Mouse (Mus musculus): ENCODE measurements around the gene Krt25. TPM values are rescaled to one million over a fixed set of nuclear protein-coding genes. Genes with fewer than 3 reads are reported as not detected.

The Krt25 gene
- total and polyA plus RNA-seq, 3 experiments: 0.17 to 1.0 (median 0.69) TPM

DNA sequence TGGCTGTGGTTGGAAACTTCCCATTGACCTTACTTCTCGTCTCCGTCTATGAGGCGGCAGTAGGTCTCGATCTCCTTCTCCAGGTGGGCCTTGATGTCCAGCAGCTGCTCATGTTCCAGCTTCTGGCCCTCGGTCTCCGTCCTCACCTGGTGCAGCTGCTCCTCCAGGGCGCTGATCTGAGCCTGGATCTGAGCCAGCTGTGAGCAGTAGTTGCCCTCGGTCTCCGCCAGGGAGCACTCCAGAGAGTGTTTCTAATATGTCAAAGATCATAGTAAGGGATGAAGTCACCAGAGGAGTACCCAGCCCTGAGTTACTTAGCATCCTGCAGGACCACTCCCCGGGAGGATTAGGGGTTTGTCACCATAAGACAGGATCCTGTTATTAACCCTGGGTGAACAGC lies 44.0 kb upstream of the Krt25 start:
- H3K4me1 ChIP-seq (ENCODE audit: control insufficient read depth in 1 of 2, insufficient read depth in 2 of 2): peaks cover 26 to 29% of the 10 kb centered on the region in 2 experiments
- H3K4me2 ChIP-seq (ENCODE audit: insufficient read depth, low read depth, poor library complexity, severe bottlenecking): 0 out of 2 replicates have a peak overlapping the region, but pooled peaks have one; percentile 4
- no peak overlapping the region for H3K4me3 ChIP-seq (replicated peaks in 1 of 3; ENCODE audit: low read depth in 2 of 3, low read length in 2 of 3, poor library complexity in 1 of 3)
- dilution Hi-C loops (cut with MboI; ENCODE audit: extremely low pct_ligation_motif_present, extremely low pct_unique_long_range_greater_than_20kb, low sequenced_read_pairs): no loop called here
- no peak overlapping the region for H3K9ac ChIP-seq (ENCODE audit: insufficient read depth, low read depth)
- H3K79me2 ChIP-seq (replicated peaks; ENCODE audit: control insufficient read depth, extremely low read depth, insufficient read depth, poor library complexity, severe bottlenecking): no peaks in the 10 kb centered on the region
- H3K27ac ChIP-seq (ENCODE audit: insufficient read depth, low read depth): no peak overlapping the region
- DNase-seq (ENCODE audit: extremely low read depth): peak; percentile 61
- H3K27me3 ChIP-seq (replicated peaks): peaks cover 53% of the 10 kb centered on the region
- in situ Hi-C loops (cut with MboI; ENCODE audit: low pct_ligation_motif_present, low pct_unique_long_range_greater_than_20kb, low sequenced_read_pairs): no loop called here
- H3K36me3 ChIP-seq (replicated peaks in 1 of 2; ENCODE audit: control insufficient read depth in 1 of 2, insufficient read depth in 1 of 2, low read length in 1 of 2): no peaks in the 10 kb centered on the region
- H3K9me3 ChIP-seq (replicated peaks; ENCODE audit: low read length): no peaks in the 10 kb centered on the region
- TF ChIP-seq TCF12 (IDR thresholded peaks at IDR 0.05; ENCODE audit: low read depth, low read length) (no peak), EP300 (IDR thresholded peaks at IDR 0.05; ENCODE audit: low read length) (no peak), SMC3 (IDR thresholded peaks at IDR 0.05; ENCODE audit: low read depth, low read length) (peak; percentile 26; the same call in 1 of the 2 replicates), CTCF (conservative IDR thresholded peaks at IDR 0.05 in 1 of 2, IDR thresholded peaks at IDR 0.05 in 1 of 2; ENCODE audit: low read depth in 2 of 2, low read length in 2 of 2) (peak in 1 of 2 experiments; percentile 61; a peak in 2 of 4 replicates)

GRCm38 (mm10) chr11:99364412-99364811 lies 41.7 kb upstream of the Krt25 start:
- H3K4me3 ChIP-seq (replicated peaks in 1 of 3; ENCODE audit: low read depth in 2 of 3, low read length in 2 of 3, poor library complexity in 1 of 3): no peak overlapping the region
- no peak overlapping the region for H3K27ac ChIP-seq (ENCODE audit: insufficient read depth, low read depth)
- peak overlapping the region; percentile 71 for H3K4me2 ChIP-seq (ENCODE audit: insufficient read depth, low read depth, poor library complexity, severe bottlenecking)
- peaks cover 13 to 14% of the 10 kb centered on the region in 2 experiments for H3K4me1 ChIP-seq (ENCODE audit: control insufficient read depth in 1 of 2, insufficient read depth in 2 of 2)
- dilution Hi-C loops (cut with MboI; ENCODE audit: extremely low pct_ligation_motif_present, extremely low pct_unique_long_range_greater_than_20kb, low sequenced_read_pairs) (no loop called here), in situ Hi-C loops (cut with MboI; ENCODE audit: low pct_ligation_motif_present, low pct_unique_long_range_greater_than_20kb, low sequenced_read_pairs) (no loop called here)
- peaks cover 70% of the 10 kb centered on the region for H3K27me3 ChIP-seq (replicated peaks)
- TF ChIP-seq EP300 (IDR thresholded peaks at IDR 0.05; ENCODE audit: low read length) (no peak), POLR2AphosphoS2 (IDR thresholded peaks at IDR 0.05; ENCODE audit: low read depth, low read length) (no peak), MXI1 (IDR thresholded peaks at IDR 0.05; ENCODE audit: low read depth, low read length) (no peak), ELF1 (IDR thresholded peaks at IDR 0.05; ENCODE audit: low read depth, low read length) (peak; percentile 50), POLR2A (IDR thresholded peaks at IDR 0.05; ENCODE audit: low read depth, low read length) (no peak), ZC3H11A (IDR thresholded peaks at IDR 0.05; ENCODE audit: low read depth, low read length) (no peak), KAT2A (IDR thresholded peaks at IDR 0.05; ENCODE audit: insufficient replicate concordance, low read length) (no peak), JUND (conservative IDR thresholded peaks at IDR 0.05; ENCODE audit: low read depth, low read length) (0 out of 2 replicates have a peak, but pooled peaks have one; percentile 21), SMC3 (IDR thresholded peaks at IDR 0.05; ENCODE audit: low read depth, low read length) (peak; percentile 77), RAD21 (IDR thresholded peaks at IDR 0.05; ENCODE audit: low read depth, low read length) (peak; percentile 49), PAX5 (IDR thresholded peaks at IDR 0.05; ENCODE audit: low read length) (no peak), ZNF384 (IDR thresholded peaks at IDR 0.05; ENCODE audit: low read depth, low read length) (peak; percentile 67), BHLHE40 (IDR thresholded peaks at IDR 0.05; ENCODE audit: low read depth, low read length) (no peak), ETS1 (conservative IDR thresholded peaks at IDR 0.05; ENCODE audit: low read depth, low read length) (no peak), HCFC1 (IDR thresholded peaks at IDR 0.05; ENCODE audit: low read depth, low read length) (no peak), GABPA (IDR thresholded peaks at IDR 0.05; ENCODE audit: insufficient replicate concordance, low read depth, low read length) (no peak), NELFE (IDR thresholded peaks at IDR 0.05; ENCODE audit: low read depth, low read length) (no peak), RCOR1 (conservative IDR thresholded peaks at IDR 0.05; ENCODE audit: low read depth, low read length) (no peak), IRF4 (IDR thresholded peaks at IDR 0.05; ENCODE audit: low read depth, low read length) (peak; percentile 28; the same call in 1 of the 2 replicates), TCF12 (IDR thresholded peaks at IDR 0.05; ENCODE audit: low read depth, low read length) (no peak), CTCF (conservative IDR thresholded peaks at IDR 0.05 in 1 of 2, IDR thresholded peaks at IDR 0.05 in 1 of 2; ENCODE audit: low read depth in 2 of 2, low read length in 2 of 2) (peak; percentile 95 to 96)
- H3K79me2 ChIP-seq (replicated peaks; ENCODE audit: control insufficient read depth, extremely low read depth, insufficient read depth, poor library complexity, severe bottlenecking): no peaks in the 10 kb centered on the region
- peak; percentile 70 for DNase-seq (ENCODE audit: extremely low read depth)
- H3K9me3 ChIP-seq (replicated peaks; ENCODE audit: low read length): no peaks in the 10 kb centered on the region
- no peaks in the 10 kb centered on the region for H3K36me3 ChIP-seq (replicated peaks in 1 of 2; ENCODE audit: control insufficient read depth in 1 of 2, insufficient read depth in 1 of 2, low read length in 1 of 2)
- peak overlapping the region; percentile 44 for H3K9ac ChIP-seq (ENCODE audit: insufficient read depth, low read depth)

Measured in CH12.LX (cell line).